Mouse (Mus musculus): ENCODE measurements around the gene Spns3.

GRCm38 (mm10) chr11:72582448-72582705 is 32.1 kb upstream of the Spns3 start:
- TF ChIP-seq TCF12 (IDR thresholded peaks at IDR 0.05; ENCODE audit: insufficient read depth, poor library complexity, severe bottlenecking) (no peak), MAX (IDR thresholded peaks at IDR 0.05; ENCODE audit: low read depth) (no peak), E2F4 (IDR thresholded peaks at IDR 0.05; ENCODE audit: insufficient read depth) (no peak), POLR2A (IDR thresholded peaks at IDR 0.05; ENCODE audit: insufficient read length, low read depth) (no peak), MYOG (IDR thresholded peaks at IDR 0.05; ENCODE audit: control insufficient read depth in 1 of 3, insufficient read depth in 1 of 3, insufficient read length in 2 of 3, low read depth in 2 of 3) (no peak), CEBPB (IDR thresholded peaks at IDR 0.05; ENCODE audit: insufficient read depth, poor library complexity, severe bottlenecking) (no peak), MYOD1 (IDR thresholded peaks at IDR 0.05; ENCODE audit: control insufficient read depth in 1 of 3, insufficient read length in 2 of 3, low read depth in 2 of 3) (no peak), USF1 (IDR thresholded peaks at IDR 0.05; ENCODE audit: low read depth) (no peak), TCF3 (IDR thresholded peaks at IDR 0.05; ENCODE audit: insufficient read length, low read depth) (no peak), POLR2AphosphoS2 (IDR thresholded peaks at IDR 0.05; ENCODE audit: insufficient read length, low read depth) (no peak), REST (IDR thresholded peaks at IDR 0.05; ENCODE audit: insufficient read depth, insufficient read length) (no peak), SRF (IDR thresholded peaks at IDR 0.05; ENCODE audit: control insufficient read depth, insufficient read length, low read depth) (no peak)

All from myocyte (in vitro differentiated cells).